Mouse (Mus musculus): ENCODE measurements around the gene Higd2a. TPM values are rescaled to one million over a fixed set of nuclear protein-coding genes. Genes with fewer than 3 reads are reported as not detected.
A peak's percentile ranks its signal among the peaks of the same experiment; 100 is the strongest.
"Not testable (repeated sequence)": the region's sequence is repeated elsewhere in the genome, so short reads cannot be mapped to it uniquely, and the experiment has no call there.

Gene Higd2a
- polyA plus RNA-seq, 1 experiment from 2014 or later: 118 TPM

GRCm38 (mm10) chr13:54605426-54605825 is 15.4 kb downstream of the Higd2a start:
- Histone ChIP-seq H3K27me3 (no peaks in the 10 kb centered on the region), H3K9me3 (replicated peaks) (no peaks in the 10 kb centered on the region), H3K9ac (no peak overlapping the region), H3K4me1 (replicated peaks) (peaks cover 42% of the 10 kb centered on the region), H3K4me2 (no peak overlapping the region), H3K27ac (no peak overlapping the region), H3K36me3 (peaks cover 41% of the 10 kb centered on the region), H3K4me3 (replicated peaks) (no peak overlapping the region)
- no peak for DNase-seq
- ATAC-seq (ENCODE audit: low read depth): no peak
- 84% methylated on average over 5 of the region's 5 CpGs for WGBS (ENCODE audit: insufficient replicate concordance)

- 31% methylated on average over 5 of the region's 5 CpGs for WGBS (ENCODE audit: insufficient replicate concordance)
- H3K27me3 ChIP-seq: no peaks in the 10 kb centered on the region
- DNase-seq (peak; percentile 29), ATAC-seq (ENCODE audit: low read depth) (peak; percentile 46; the same call in 1 of the 2 replicates)
- H3K4me1 ChIP-seq (replicated peaks): peaks cover 54% of the 10 kb centered on the region
- H3K4me2 ChIP-seq: peak overlapping the region; percentile 96
- H3K36me3 ChIP-seq: peaks cover 36% of the 10 kb centered on the region
- no peaks in the 10 kb centered on the region for H3K9me3 ChIP-seq (replicated peaks)
- H3K27ac ChIP-seq: peak overlapping the region; percentile 81
- peak overlapping the region; percentile 48; the same call in 1 of the 2 replicates for H3K9ac ChIP-seq
- H3K4me3 ChIP-seq (replicated peaks): peak overlapping the region; percentile 21; the same call in 1 of the 2 replicates
Measured at GRCm38 (mm10) chr13:54607204-54607603, 17.2 kb downstream of the Higd2a start.

GRCm38 (mm10) chr13:54608002-54608401 is 18.0 kb downstream of the Higd2a start:
- Histone ChIP-seq H3K4me2 (peak overlapping the region; percentile 96), H3K36me3 (peaks cover 33% of the 10 kb centered on the region), H3K9ac (peak overlapping the region; percentile 22; the same call in 1 of the 2 replicates), H3K27me3 (no peaks in the 10 kb centered on the region), H3K9me3 (replicated peaks) (no peaks in the 10 kb centered on the region), H3K4me1 (replicated peaks) (peaks cover 54% of the 10 kb centered on the region), H3K27ac (peak overlapping the region; percentile 81), H3K4me3 (replicated peaks) (peak overlapping the region; percentile 88; the same call in 1 of the 2 replicates)
- DNase-seq (peak; percentile 53), ATAC-seq (ENCODE audit: low read depth) (peak; percentile 81)
- WGBS (ENCODE audit: insufficient replicate concordance): 40% methylated on average over 3 of the region's 3 CpGs

GRCm38 (mm10) chr13:54608666-54609065 is 18.7 kb downstream of the Higd2a start:
- DNase-seq (no peak), ATAC-seq (ENCODE audit: low read depth) (no peak)
- Histone ChIP-seq H3K9me3 (replicated peaks) (no peaks in the 10 kb centered on the region), H3K4me2 (peak overlapping the region; percentile 96), H3K4me3 (replicated peaks) (peak overlapping the region; percentile 88), H3K4me1 (replicated peaks) (peaks cover 54% of the 10 kb centered on the region), H3K9ac (peak overlapping the region; percentile 94), H3K27me3 (no peaks in the 10 kb centered on the region), H3K27ac (peak overlapping the region; percentile 81), H3K36me3 (peaks cover 31% of the 10 kb centered on the region)
- 57% methylated on average over 8 of the region's 8 CpGs for WGBS (ENCODE audit: insufficient replicate concordance)

- H3K9ac ChIP-seq: peak overlapping the region; percentile 94
- peaks cover 54% of the 10 kb centered on the region for H3K4me1 ChIP-seq (replicated peaks)
- H3K27ac ChIP-seq: peak overlapping the region; percentile 81
Measured at GRCm38 (mm10) chr13:54609301-54609700, 19.3 kb downstream of the Higd2a start.

GRCm38 (mm10) chr13:54610613-54610971 is 20.6 kb downstream of the Higd2a start:
- WGBS (ENCODE audit: insufficient replicate concordance): 16% methylated on average over 13 of the region's 13 CpGs
- H3K27ac ChIP-seq: peak overlapping the region; percentile 85
- ATAC-seq (ENCODE audit: low read depth): peak; percentile 27; the same call in 1 of the 2 replicates

More at GRCm38 (mm10) chr13:54609301-54609700, 19.3 kb downstream of the Higd2a start:
- Histone ChIP-seq H3K36me3 (peaks cover 25% of the 10 kb centered on the region), H3K4me3 (replicated peaks) (peak overlapping the region; percentile 88), H3K9me3 (replicated peaks) (no peaks in the 10 kb centered on the region), H3K27me3 (no peaks in the 10 kb centered on the region), H3K4me2 (peak overlapping the region; percentile 96)
- no peak for ATAC-seq (ENCODE audit: low read depth)
- 26% methylated on average over 1 of the region's 1 CpGs for WGBS (ENCODE audit: insufficient replicate concordance)
- no peak for DNase-seq

GRCm38 (mm10) chr13:54610972-54611754 is 21.2 kb downstream of the Higd2a start, which contains the start of gene Cltb:
Gene Cltb, minus strand, starts transcription at chr13:54611344.
- peaks cover 8% of the 10 kb centered on the region; the same call in 1 of the 2 replicates for H3K36me3 ChIP-seq
- DNase-seq (peak; percentile 74), ATAC-seq (ENCODE audit: low read depth) (peak; percentile 72)
- H3K9ac ChIP-seq: peak within 1 kb of the TSS; percentile 94
- H3K4me2 ChIP-seq: peak within 1 kb of the TSS; percentile 96
- peaks cover 53% of the 10 kb centered on the region for H3K4me1 ChIP-seq (replicated peaks)
- under 1% methylated on average over 66 of the region's 66 CpGs for WGBS (ENCODE audit: insufficient replicate concordance)
- H3K27me3 ChIP-seq: no peaks in the 10 kb centered on the region
- no peaks in the 10 kb centered on the region for H3K9me3 ChIP-seq (replicated peaks)
- H3K27ac ChIP-seq: peak within 1 kb of the TSS; percentile 85
- peak within 1 kb of the TSS; percentile 88 for H3K4me3 ChIP-seq (replicated peaks)

More at GRCm38 (mm10) chr13:54610613-54610971, 20.6 kb downstream of the Higd2a start:
- Histone ChIP-seq H3K9me3 (replicated peaks) (no peaks in the 10 kb centered on the region), H3K36me3 (peaks cover 14% of the 10 kb centered on the region; the same call in 1 of the 2 replicates), H3K9ac (peak overlapping the region; percentile 94), H3K4me1 (replicated peaks) (peaks cover 54% of the 10 kb centered on the region), H3K4me2 (peak overlapping the region; percentile 96), H3K27me3 (no peaks in the 10 kb centered on the region), H3K4me3 (replicated peaks) (peak overlapping the region; percentile 88)
- DNase-seq: no peak

GRCm38 (mm10) chr13:54613141-54613540 is 23.1 kb downstream of the Higd2a start:
- 74% methylated on average over 8 of the region's 8 CpGs for WGBS (ENCODE audit: insufficient replicate concordance)
- not testable (repeated sequence) for H3K9ac ChIP-seq; ATAC-seq (ENCODE audit: low read depth); H3K4me3 ChIP-seq (replicated peaks); H3K27ac ChIP-seq; H3K4me2 ChIP-seq; DNase-seq; H3K9me3 ChIP-seq (replicated peaks); H3K27me3 ChIP-seq; H3K36me3 ChIP-seq
- H3K4me1 ChIP-seq (replicated peaks): peaks cover 35% of the 10 kb centered on the region

GRCm38 (mm10) chr13:54616307-54616706 is 26.3 kb downstream of the Higd2a start:
- Histone ChIP-seq H3K27me3 (no peaks in the 10 kb centered on the region), H3K4me2 (no peak overlapping the region), H3K36me3 (no peaks in the 10 kb centered on the region), H3K27ac (no peak overlapping the region), H3K9me3 (replicated peaks) (no peaks in the 10 kb centered on the region), H3K4me1 (replicated peaks) (peaks cover 12% of the 10 kb centered on the region), H3K9ac (no peak overlapping the region), H3K4me3 (replicated peaks) (no peak overlapping the region)
- ATAC-seq (ENCODE audit: low read depth) (no peak), DNase-seq (no peak)
- 68% methylated on average over 8 of the region's 8 CpGs for WGBS (ENCODE audit: insufficient replicate concordance)

- 61% methylated on average over 6 of the region's 6 CpGs for WGBS (ENCODE audit: insufficient replicate concordance)
Measured at GRCm38 (mm10) chr13:54616998-54617397, 27.0 kb downstream of the Higd2a start.

GRCm38 (mm10) chr13:54621155-54621932 is 31.3 kb downstream of the Higd2a start, which contains the start of gene Faf2:
Gene Faf2, plus strand, starts transcription at chr13:54621784.
- ATAC-seq (ENCODE audit: low read depth) (peak; percentile 99), DNase-seq (peak; percentile 94)
- Histone ChIP-seq H3K27ac (peak within 1 kb of the TSS; percentile 82), H3K27me3 (no peaks in the 10 kb centered on the region), H3K9me3 (replicated peaks) (no peaks in the 10 kb centered on the region), H3K4me3 (replicated peaks) (peak within 1 kb of the TSS; percentile 93), H3K4me1 (replicated peaks) (peaks cover 28% of the 10 kb centered on the region), H3K4me2 (peak within 1 kb of the TSS; percentile 82), H3K9ac (peak within 1 kb of the TSS; percentile 92), H3K36me3 (no peaks in the 10 kb centered on the region)
- WGBS (ENCODE audit: insufficient replicate concordance): 9% methylated on average over 44 of the region's 44 CpGs

More at GRCm38 (mm10) chr13:54616998-54617397, 27.0 kb downstream of the Higd2a start:
- Histone ChIP-seq H3K9me3 (replicated peaks) (no peaks in the 10 kb centered on the region), H3K4me2 (no peak overlapping the region), H3K4me1 (replicated peaks) (peaks cover 6% of the 10 kb centered on the region), H3K27me3 (no peaks in the 10 kb centered on the region), H3K9ac (no peak overlapping the region), H3K4me3 (replicated peaks) (no peak overlapping the region), H3K27ac (no peak overlapping the region), H3K36me3 (no peaks in the 10 kb centered on the region)
- no peak for ATAC-seq (ENCODE audit: low read depth)
- no peak for DNase-seq
